Mouse (Mus musculus): ENCODE results near the gene Scfd2. TPM values are rescaled to one million over a fixed set of nuclear protein-coding genes. Genes with fewer than 3 reads are reported as not detected.

Gene Scfd2
- total and polyA plus RNA-seq, 2 experiments, result 8.5 to 11.5 TPM

GRCm38 (mm10) chr5:74363296-74363695, 168.3 kb downstream of the Scfd2 start:
- Histone ChIP-seq H3K9ac (ENCODE audit: low read depth, low read length) (no peak overlapping the region), H3K27ac (replicated peaks; ENCODE audit: insufficient read depth, low read depth, low read length) (no peak overlapping the region), H3K4me3 (ENCODE audit: insufficient read depth, low read depth, low read length) (no peak overlapping the region), H3K4me1 (ENCODE audit: control insufficient read depth, insufficient read depth, low read length) (0 out of 2 replicates have a peak, but pooled peaks cover 2% of the 10 kb centered on the region), H3K79me2 (ENCODE audit: control insufficient read depth, insufficient read depth, low read length) (no peaks in the 10 kb centered on the region), H3K27me3 (ENCODE audit: control insufficient read depth, insufficient read depth, low read length) (no peaks in the 10 kb centered on the region), H3K36me3 (ENCODE audit: control insufficient read depth, insufficient read depth, low read length) (no peaks in the 10 kb centered on the region)
- TF ChIP-seq CTCF (IDR thresholded peaks at IDR 0.05; ENCODE audit: low read depth, low read length) (no peak), POLR2A (IDR thresholded peaks at IDR 0.05; ENCODE audit: extremely low read depth, insufficient read depth, low read length) (no peak)
- WGBS, result 66% methylated on average over 1 of the region's 1 CpGs
- DNase-seq (ENCODE audit: extremely low read depth, low read depth, low spot score), result no peak

GRCm38 (mm10) chr5:74361531-74361930, 170.0 kb downstream of the Scfd2 start:
- Histone ChIP-seq H3K27me3 (ENCODE audit: control insufficient read depth, insufficient read depth, low read length) (no peaks in the 10 kb centered on the region), H3K4me3 (ENCODE audit: insufficient read depth, low read depth, low read length) (no peak overlapping the region), H3K36me3 (ENCODE audit: control insufficient read depth, insufficient read depth, low read length) (no peaks in the 10 kb centered on the region), H3K4me1 (ENCODE audit: control insufficient read depth, insufficient read depth, low read length) (no peaks in the 10 kb centered on the region), H3K79me2 (ENCODE audit: control insufficient read depth, insufficient read depth, low read length) (no peaks in the 10 kb centered on the region), H3K9ac (ENCODE audit: low read depth, low read length) (no peak overlapping the region), H3K27ac (replicated peaks; ENCODE audit: insufficient read depth, low read depth, low read length) (no peak overlapping the region)
- no peak for DNase-seq (ENCODE audit: extremely low read depth, low read depth, low spot score)
- 84% methylated on average over 5 of the region's 5 CpGs for WGBS
- no peak for TF ChIP-seq POLR2A (IDR thresholded peaks at IDR 0.05; ENCODE audit: extremely low read depth, insufficient read depth, low read length)
- TF ChIP-seq CTCF (IDR thresholded peaks at IDR 0.05; ENCODE audit: low read depth, low read length), result no peak

GRCm38 (mm10) chr5:74358033-74358432, 173.5 kb downstream of the Scfd2 start:
- Histone ChIP-seq H3K27me3 (ENCODE audit: control insufficient read depth, insufficient read depth, low read length) (no peaks in the 10 kb centered on the region), H3K79me2 (ENCODE audit: control insufficient read depth, insufficient read depth, low read length) (no peaks in the 10 kb centered on the region), H3K27ac (replicated peaks; ENCODE audit: insufficient read depth, low read depth, low read length) (no peak overlapping the region), H3K36me3 (ENCODE audit: control insufficient read depth, insufficient read depth, low read length) (no peaks in the 10 kb centered on the region), H3K4me1 (ENCODE audit: control insufficient read depth, insufficient read depth, low read length) (no peaks in the 10 kb centered on the region), H3K4me3 (ENCODE audit: insufficient read depth, low read depth, low read length) (no peak overlapping the region), H3K9ac (ENCODE audit: low read depth, low read length) (no peak overlapping the region)
- WGBS, result 96% methylated on average over 8 of the region's 8 CpGs
- DNase-seq (ENCODE audit: extremely low read depth, low read depth, low spot score), result no peak
- TF ChIP-seq CTCF (IDR thresholded peaks at IDR 0.05; ENCODE audit: low read depth, low read length), result no peak
- no peak for TF ChIP-seq POLR2A (IDR thresholded peaks at IDR 0.05; ENCODE audit: extremely low read depth, insufficient read depth, low read length)

- WGBS, result 82% methylated on average over 2 of the region's 2 CpGs
- DNase-seq (ENCODE audit: extremely low read depth, low read depth, low spot score), result peak; percentile 6
- Histone ChIP-seq H3K4me3 (ENCODE audit: insufficient read depth, low read depth, low read length) (no peak overlapping the region), H3K27me3 (ENCODE audit: control insufficient read depth, insufficient read depth, low read length) (no peaks in the 10 kb centered on the region), H3K9ac (ENCODE audit: low read depth, low read length) (no peak overlapping the region), H3K36me3 (ENCODE audit: control insufficient read depth, insufficient read depth, low read length) (no peaks in the 10 kb centered on the region), H3K4me1 (ENCODE audit: control insufficient read depth, insufficient read depth, low read length) (no peaks in the 10 kb centered on the region), H3K79me2 (ENCODE audit: control insufficient read depth, insufficient read depth, low read length) (no peaks in the 10 kb centered on the region), H3K27ac (replicated peaks; ENCODE audit: insufficient read depth, low read depth, low read length) (no peak overlapping the region)
- TF ChIP-seq POLR2A (IDR thresholded peaks at IDR 0.05; ENCODE audit: extremely low read depth, insufficient read depth, low read length), result no peak
- TF ChIP-seq CTCF (IDR thresholded peaks at IDR 0.05; ENCODE audit: low read depth, low read length), result no peak
These were observed 176.0 kb downstream of the Scfd2 start for GRCm38 (mm10) chr5:74355416-74356177.

DNA sequence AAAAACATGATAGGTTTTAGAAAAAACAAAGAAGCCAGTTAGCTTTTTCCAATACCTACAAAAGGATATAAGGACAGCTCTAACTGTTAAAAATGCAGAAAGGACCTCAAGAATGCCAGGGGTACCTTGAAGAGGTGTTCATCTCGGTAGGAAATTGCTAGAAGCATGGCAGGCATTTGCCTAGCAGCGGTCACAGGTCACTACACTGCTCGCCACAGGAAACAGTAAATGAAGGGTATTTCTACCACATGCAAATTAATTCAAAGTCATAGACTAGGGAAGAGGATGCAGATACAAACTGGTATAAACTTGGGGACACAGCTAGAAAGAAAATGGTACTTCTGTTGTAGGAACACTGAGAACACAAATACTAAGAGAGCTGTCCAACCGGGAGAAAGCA, 180.7 kb downstream of the Scfd2 start:
- Histone ChIP-seq H3K79me2 (ENCODE audit: control insufficient read depth, insufficient read depth, low read length) (no peaks in the 10 kb centered on the region), H3K27ac (replicated peaks; ENCODE audit: insufficient read depth, low read depth, low read length) (no peak overlapping the region)

More for the DNA sequence above, 180.7 kb downstream of the Scfd2 start:
- Histone ChIP-seq H3K4me1 (ENCODE audit: control insufficient read depth, insufficient read depth, low read length) (no peaks in the 10 kb centered on the region), H3K4me3 (ENCODE audit: insufficient read depth, low read depth, low read length) (no peak overlapping the region), H3K9ac (ENCODE audit: low read depth, low read length) (no peak overlapping the region), H3K27me3 (ENCODE audit: control insufficient read depth, insufficient read depth, low read length) (no peaks in the 10 kb centered on the region), H3K36me3 (ENCODE audit: control insufficient read depth, insufficient read depth, low read length) (no peaks in the 10 kb centered on the region)
- DNase-seq (ENCODE audit: extremely low read depth, low read depth, low spot score), result no peak
- WGBS, result 87% methylated on average over 4 of the region's 4 CpGs
- TF ChIP-seq CTCF (IDR thresholded peaks at IDR 0.05; ENCODE audit: low read depth, low read length), result no peak
- TF ChIP-seq POLR2A (IDR thresholded peaks at IDR 0.05; ENCODE audit: extremely low read depth, insufficient read depth, low read length), result no peak

Data from liver, adult 2 months (tissue).